Mouse (Mus musculus) layer of hippocampus, adult 8-10 months (tissue): ENCODE results near the gene Iqschfp. TPM values are rescaled to one million over a fixed set of nuclear protein-coding genes. Genes with fewer than 3 reads are reported as not detected.

Experiments
- DNase-seq, 2 experiments: peaks; one replicate each; pipeline ENCODE4 v3.0.0; 2022; ENCODE audit warnings: low spot score in 2 of 2
- total RNA-seq, 4 experiments: library from RNA; stranded (reverse); gene quantifications; 2 replicates each; pipeline ENCODE4 v1.2.4; 2022

The Iqschfp gene
- total RNA-seq, 4 experiments from 2014 or later = 10.0 to 16.4 (median 14.6) TPM

GRCm38 (mm10) chr3:68570319-68570718 is 678.3 kb downstream of the Iqschfp start:
- peak in 1 of 2 experiments; percentile 47 for DNase-seq

DNA sequence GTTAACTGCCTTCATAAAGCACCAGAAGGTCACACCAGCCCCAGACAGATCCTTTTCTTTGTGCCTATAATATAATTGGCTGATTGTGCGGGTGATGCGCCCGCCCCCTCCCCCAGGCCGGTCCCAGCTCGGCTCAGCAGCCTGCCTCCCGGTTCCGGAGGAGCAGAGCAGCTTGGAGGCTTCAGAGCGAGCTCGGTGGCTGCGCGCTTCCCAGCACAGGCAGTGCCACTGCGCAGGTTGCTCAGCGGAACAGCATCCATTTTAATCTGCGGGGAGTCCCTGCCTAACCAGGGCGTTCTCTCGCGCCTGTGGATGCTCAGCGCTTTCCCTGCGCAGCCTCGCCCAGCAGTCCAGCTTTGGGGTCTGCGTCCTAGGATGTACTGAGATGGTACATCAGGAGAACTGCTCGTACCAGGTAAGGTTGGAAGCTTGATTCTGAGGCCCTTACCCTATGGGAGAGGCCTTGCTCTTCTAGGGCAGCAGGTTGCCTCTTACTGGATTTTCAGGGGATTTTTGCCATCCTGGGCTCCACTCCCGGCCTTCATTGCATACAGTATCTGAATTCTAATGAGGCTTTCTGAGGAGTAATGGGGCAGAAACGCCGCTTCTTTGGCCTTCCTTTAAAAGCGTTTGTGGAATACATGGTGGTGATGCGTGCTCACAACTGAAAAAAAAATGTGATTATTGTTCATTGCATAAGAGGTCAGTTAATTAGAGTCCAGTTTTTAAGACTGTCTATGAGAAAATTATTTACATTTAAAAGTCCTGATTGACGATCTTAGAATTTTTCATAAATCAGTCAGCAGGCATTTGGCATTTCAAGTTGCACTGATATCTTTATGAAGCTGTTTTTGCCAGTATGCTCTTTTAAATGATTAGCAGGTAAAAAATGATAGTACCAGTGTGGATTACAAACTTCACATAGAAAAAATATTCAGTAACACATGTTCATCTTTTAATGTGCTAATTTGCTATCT is 680.5 kb downstream of the Iqschfp start:
- DNase-seq = peak; percentile 88 to 89

- no peak for DNase-seq
These were observed 681.2 kb downstream of the Iqschfp start for GRCm38 (mm10) chr3:68573226-68573624.

DNA sequence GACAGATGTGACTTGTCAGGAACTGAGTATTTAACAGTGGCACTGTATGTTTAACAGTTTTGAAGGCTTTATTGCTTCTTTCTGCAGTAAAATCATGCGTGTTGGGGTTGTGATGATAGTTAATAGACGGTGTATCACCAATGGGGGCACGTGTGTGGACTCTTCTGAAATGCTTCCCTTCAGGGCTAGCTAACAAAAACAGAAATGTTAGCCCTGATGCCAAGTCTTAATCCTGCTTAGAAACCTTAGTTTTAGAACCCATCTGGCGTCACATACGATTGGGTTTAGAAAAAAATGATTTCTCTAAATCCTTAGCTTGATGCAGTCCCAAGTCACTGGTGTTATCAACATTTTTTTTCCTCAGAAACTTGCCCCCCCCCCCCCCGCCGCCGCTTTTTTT is 682.1 kb downstream of the Iqschfp start:
- DNase-seq = no peak

- no peak for DNase-seq
These were observed 682.5 kb downstream of the Iqschfp start for GRCm38 (mm10) chr3:68574565-68574964.

- no peak for DNase-seq
These were observed 683.8 kb downstream of the Iqschfp start for GRCm38 (mm10) chr3:68575636-68576340.

- peak; percentile 86 to 90 for DNase-seq
These were observed 684.4 kb downstream of the Iqschfp start for GRCm38 (mm10) chr3:68576431-68576830.

DNA sequence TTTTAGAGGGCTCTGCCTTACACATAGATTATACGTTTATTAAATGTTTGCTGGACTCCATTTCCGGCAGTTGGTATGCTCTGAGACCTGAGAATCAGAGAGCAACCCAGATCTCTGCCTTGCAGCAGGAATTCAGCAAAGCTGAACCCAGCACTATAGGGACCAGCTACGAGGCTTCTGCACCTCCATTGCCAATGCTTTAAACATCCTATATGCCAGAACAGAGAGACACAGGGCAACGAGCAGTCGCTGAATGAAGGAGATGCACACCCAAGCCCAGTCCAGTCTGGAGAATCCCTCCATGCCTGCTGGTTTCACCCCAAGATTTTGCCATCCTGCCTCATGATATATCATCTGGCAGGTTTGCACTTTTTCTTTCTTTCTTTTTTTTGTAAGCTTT is 684.9 kb downstream of the Iqschfp start:
- DNase-seq = no peak

GRCm38 (mm10) chr3:68581591-68581990 is 689.6 kb downstream of the Iqschfp start:
- no peak for DNase-seq

- DNase-seq = no peak
These were observed 690.2 kb downstream of the Iqschfp start for GRCm38 (mm10) chr3:68582103-68582740.

DNA sequence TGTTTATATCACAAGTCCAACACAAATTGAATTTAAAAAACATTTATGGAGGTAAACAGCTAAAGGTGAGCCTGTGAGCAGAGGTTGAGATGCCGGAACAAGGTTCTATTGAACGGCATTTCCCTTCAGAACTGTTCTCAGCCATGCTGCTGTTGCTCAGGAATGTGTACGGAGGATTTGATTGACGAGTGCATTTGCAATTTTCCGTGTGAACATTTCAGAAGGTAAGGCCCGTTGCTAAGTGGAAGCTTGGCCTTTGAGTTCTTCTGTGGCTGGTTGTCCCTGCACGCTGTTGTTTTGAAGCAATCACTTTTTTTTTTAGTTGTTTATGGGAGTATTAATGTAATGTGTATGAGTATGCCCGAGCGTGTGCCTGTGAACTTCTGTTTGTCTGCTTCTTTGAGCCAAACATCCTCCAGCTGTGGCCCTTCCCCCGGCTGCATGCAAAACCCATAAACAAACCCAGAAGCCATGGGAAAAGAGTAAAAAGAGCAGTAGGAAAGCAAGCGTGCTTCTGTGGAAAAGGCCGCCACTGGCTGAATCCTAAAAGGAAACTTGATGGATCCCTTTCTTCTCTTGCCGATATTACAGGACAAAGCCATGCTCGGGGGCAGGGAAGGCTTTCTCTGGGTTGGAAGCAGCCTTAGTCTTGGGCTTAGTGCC is 691.1 kb downstream of the Iqschfp start:
- DNase-seq = no peak

GRCm38 (mm10) chr3:68583771-68584511 is 691.9 kb downstream of the Iqschfp start:
- no peak for DNase-seq

DNA sequence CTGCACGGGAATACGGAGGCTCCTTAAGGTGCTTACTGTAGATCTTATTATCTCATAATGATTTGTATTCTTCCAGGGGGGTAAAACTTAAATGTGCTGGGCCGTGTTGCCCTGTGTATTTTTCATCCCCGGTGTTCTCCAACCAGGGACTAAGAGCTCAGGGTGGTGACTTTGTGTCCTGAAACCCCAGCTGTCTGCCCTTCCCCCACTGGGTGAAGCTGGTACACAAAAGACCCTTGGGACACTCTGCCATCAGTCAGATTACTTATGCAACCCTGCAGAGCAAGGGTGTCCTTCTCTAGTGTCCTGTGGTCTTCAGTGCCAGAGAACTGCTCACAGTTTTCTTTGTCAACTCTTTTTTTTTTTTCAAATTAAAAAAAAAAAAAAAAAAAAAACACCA is 693.2 kb downstream of the Iqschfp start:
- DNase-seq = no peak

- DNase-seq = no peak
These were observed 694.6 kb downstream of the Iqschfp start for GRCm38 (mm10) chr3:68586646-68587064.

DNA sequence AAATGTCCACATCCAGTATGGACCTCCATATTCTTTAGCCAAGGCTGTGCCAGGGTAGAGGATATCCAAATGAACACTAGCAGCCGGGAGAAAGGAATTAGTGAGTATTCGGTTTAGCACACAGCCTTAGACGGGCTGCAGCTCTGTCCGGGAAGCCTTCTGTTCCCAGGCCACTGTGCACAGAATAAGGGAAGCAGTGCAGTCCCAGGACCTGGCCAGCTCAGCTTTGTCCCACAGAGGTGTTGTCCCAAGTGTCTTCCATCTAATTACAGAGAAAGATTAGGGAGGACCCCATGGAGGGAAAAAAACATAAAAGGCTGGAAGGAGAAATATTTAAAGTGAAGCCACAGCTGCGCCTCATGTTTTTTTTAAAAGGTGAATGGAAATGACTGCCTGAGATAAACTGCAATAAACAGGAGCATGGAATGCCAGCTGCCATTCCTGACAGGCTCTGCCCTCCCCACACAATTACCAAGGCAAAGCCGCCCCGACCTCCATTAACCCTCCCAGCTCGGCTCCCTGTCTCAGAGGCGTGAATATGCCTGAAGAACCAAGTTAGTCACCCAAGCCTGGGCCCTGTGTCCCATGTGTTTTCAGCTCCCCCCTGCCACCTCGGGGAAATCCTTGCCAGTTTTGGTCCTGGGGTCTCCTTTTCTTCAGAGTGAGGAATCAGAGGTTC is 695.7 kb downstream of the Iqschfp start:
- no peak for DNase-seq

DNA sequence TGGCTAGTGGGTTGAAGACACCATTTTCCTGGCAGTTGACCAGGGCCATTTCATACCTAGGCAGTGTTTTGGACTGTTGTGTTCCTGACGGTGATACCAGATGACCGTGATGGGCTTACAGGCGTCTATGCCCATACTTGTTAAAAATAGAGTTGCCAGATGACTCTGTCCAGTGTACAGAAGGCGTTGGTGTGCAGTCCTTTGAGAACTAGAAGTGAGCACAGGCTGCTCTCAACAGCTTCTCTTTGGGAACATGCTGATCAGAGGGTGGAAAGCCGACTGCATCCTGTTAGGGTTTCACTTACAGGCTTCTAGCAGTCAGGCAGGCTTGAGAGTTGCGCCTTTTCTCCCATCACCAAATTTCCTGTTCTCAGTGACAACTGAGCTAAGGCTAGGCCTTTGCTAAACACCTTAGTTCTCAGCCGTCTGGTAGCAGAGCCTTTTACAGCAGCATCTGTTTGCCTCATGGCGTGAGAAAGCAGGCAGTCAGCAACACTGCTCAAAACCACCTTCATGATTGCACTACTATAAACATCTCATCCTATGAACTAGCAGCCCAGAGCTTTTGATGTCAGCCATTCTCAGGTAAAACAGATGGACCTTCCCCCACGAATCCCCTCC is 697.3 kb downstream of the Iqschfp start:
- no peak for DNase-seq

DNA sequence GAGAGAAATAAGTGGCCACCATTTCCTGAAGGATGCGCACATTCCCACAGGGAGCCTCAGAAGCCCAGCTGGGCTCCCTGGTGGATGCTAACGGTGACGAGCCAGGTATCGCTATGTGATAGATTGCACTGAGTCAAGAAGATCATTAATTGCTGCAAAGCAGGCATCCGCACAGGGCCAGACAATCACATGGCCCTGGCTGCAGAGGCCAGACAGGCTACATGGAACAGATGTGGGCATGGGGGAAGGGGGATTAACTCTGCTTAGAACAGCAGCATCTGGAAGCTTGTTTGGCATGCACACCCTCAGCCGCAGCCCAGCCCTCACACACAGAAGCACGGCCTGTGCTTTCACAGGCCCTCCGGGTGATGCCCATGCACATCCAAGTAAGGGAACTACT is 698.4 kb downstream of the Iqschfp start:
- no peak for DNase-seq

DNA sequence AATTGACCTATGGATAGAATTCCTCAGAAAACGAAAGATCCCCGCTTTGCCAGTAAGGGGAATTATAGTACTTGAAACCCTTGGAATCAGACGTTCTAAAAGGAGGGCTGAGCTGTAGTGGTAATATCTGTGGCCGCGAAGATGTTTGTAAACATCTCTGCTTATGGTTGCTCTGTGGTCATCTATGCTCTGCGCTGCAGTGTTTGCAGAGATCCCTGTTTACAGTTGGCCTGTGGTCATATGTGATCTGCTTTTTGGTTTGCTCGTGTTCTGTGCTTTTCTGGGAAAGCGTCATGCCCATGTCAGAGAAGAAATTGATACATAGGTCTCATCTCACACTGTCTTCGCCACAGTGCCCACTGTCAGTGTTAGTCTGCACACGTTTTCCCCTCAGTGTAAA is 700.5 kb downstream of the Iqschfp start:
- no peak for DNase-seq

- DNase-seq = no peak
These were observed 701.2 kb downstream of the Iqschfp start for GRCm38 (mm10) chr3:68593073-68593867.
